Mouse (Mus musculus): ENCODE measurements around the gene Cidec.

- TF ChIP-seq MYOG (IDR thresholded peaks at IDR 0.05; ENCODE audit: control insufficient read depth, extremely low read depth, insufficient read length) (no peak), MAX (IDR thresholded peaks at IDR 0.05) (no peak), CTCF (IDR thresholded peaks at IDR 0.05; ENCODE audit: control insufficient read depth, insufficient read depth, insufficient read length) (no peak), CEBPB (IDR thresholded peaks at IDR 0.05; ENCODE audit: low read depth) (no peak)
Observed at GRCm38 (mm10) chr6:113405483-113405882, 30.1 kb downstream of the Cidec start.
